Mouse (Mus musculus): ENCODE data around the gene Trim7.
"Not testable (repeated sequence)": the region's sequence is repeated elsewhere in the genome, so short reads cannot be mapped to it uniquely, and the experiment has no call there.

Gene Trim7

GRCm38 (mm10) chr11:48851270-48851995 is 25.5 kb downstream of the Trim7 start:
- no peak for DNase-seq (ENCODE audit: low spot score)

GRCm38 (mm10) chr11:48852190-48852589 is 26.2 kb downstream of the Trim7 start:
- DNase-seq (ENCODE audit: low spot score): no peak

- DNase-seq (ENCODE audit: low spot score): no peak
These were observed 26.9 kb downstream of the Trim7 start for GRCm38 (mm10) chr11:48852624-48853473.

- peak; percentile 74 for DNase-seq (ENCODE audit: low spot score)
These were observed 27.7 kb downstream of the Trim7 start for GRCm38 (mm10) chr11:48853474-48854180.

GRCm38 (mm10) chr11:48859014-48859413 is 33.1 kb downstream of the Trim7 start:
- no peak for DNase-seq (ENCODE audit: low spot score)

GRCm38 (mm10) chr11:48862784-48863319 is 36.9 kb downstream of the Trim7 start:
- DNase-seq (ENCODE audit: low spot score): no peak

- DNase-seq (ENCODE audit: low spot score): no peak
These were observed 37.9 kb downstream of the Trim7 start for GRCm38 (mm10) chr11:48863808-48864207.

GRCm38 (mm10) chr11:48866481-48866880 is 40.5 kb downstream of the Trim7 start:
- no peak for DNase-seq (ENCODE audit: low spot score)

GRCm38 (mm10) chr11:48869380-48870110 is 43.6 kb downstream of the Trim7 start:
- no peak for DNase-seq (ENCODE audit: low spot score)

- no peak for DNase-seq (ENCODE audit: low spot score)
These were observed 44.8 kb downstream of the Trim7 start for GRCm38 (mm10) chr11:48870781-48871180.

GRCm38 (mm10) chr11:48871201-48871772 is 45.3 kb downstream of the Trim7 start, which contains the start of gene Irgm1:
Gene Irgm1, minus strand, starts transcription at chr11:48871683.
- DNase-seq (ENCODE audit: low spot score): peak; percentile 48

- DNase-seq (ENCODE audit: low spot score): no peak
These were observed 46.0 kb downstream of the Trim7 start for GRCm38 (mm10) chr11:48871817-48872541.

GRCm38 (mm10) chr11:48872695-48873300 is 46.9 kb downstream of the Trim7 start:
- DNase-seq (ENCODE audit: low spot score): no peak

- DNase-seq (ENCODE audit: low spot score): no peak
These were observed 47.8 kb downstream of the Trim7 start for GRCm38 (mm10) chr11:48873591-48874290.

- DNase-seq (ENCODE audit: low spot score): no peak
These were observed 48.5 kb downstream of the Trim7 start for GRCm38 (mm10) chr11:48874465-48874864.

- DNase-seq (ENCODE audit: low spot score): not testable (repeated sequence)
These were observed 49.5 kb downstream of the Trim7 start for GRCm38 (mm10) chr11:48875343-48875837.

GRCm38 (mm10) chr11:48876680-48877079 is 50.7 kb downstream of the Trim7 start:
- no peak for DNase-seq (ENCODE audit: low spot score)

GRCm38 (mm10) chr11:48898812-48899431 is 73.0 kb downstream of the Trim7 start:
- DNase-seq (ENCODE audit: low spot score): no peak

All from ovary, adult 18-20 months (tissue).